ENCODE assay signal across 23 mouse cellular contexts in genomic region chr6:125773256-125773655, GRCm38 (mm10).
DNase-seq lines count a peak whose midpoint lies in the region; ATAC-seq and TF ChIP-seq lines count a peak whose summit lies in the region.
"Had no signal": no experiment of that assay in that cellular context is flagged by ENCODE, and none has a peak within 500 bp of the region (broad histone marks: within the 10 kb centered on the region; RNA-seq: fewer than 3 reads in every experiment).

No protein-coding gene starts in this region.

- no peak overlapping the region for H3K9ac ChIP-seq in hindbrain, embryonic 11.5 days (ENCODE audit: low read depth, low read length)
- H3K9ac ChIP-seq: embryonic facial prominence, embryonic 15.5 days; heart, embryonic 15.5 days; hindbrain, embryonic 13.5 days had no signal

- intact Hi-C loops in heart, postnatal 10 days (cut with DNase I) = no loop called here

- H3K4me3 ChIP-seq in hindbrain, embryonic 11.5 days (ENCODE audit: low read depth, low read length) = no peak overlapping the region
- no peak overlapping the region for H3K4me3 ChIP-seq in hindbrain, embryonic 10.5 days
- no peak overlapping the region for H3K4me3 ChIP-seq in cerebellum, adult 2 months (replicated peaks; ENCODE audit: insufficient read depth, low read depth, low read length)
- H3K4me3 ChIP-seq: embryonic facial prominence, embryonic 15.5 days; erythroblast, embryonic 14.5 days; forebrain, embryonic 10.5 days; heart, adult 2 months; heart, embryonic 15.5 days; hindbrain, embryonic 13.5 days had no signal

- H3K4me2 ChIP-seq in hindbrain, embryonic 11.5 days (replicated peaks; ENCODE audit: low read depth, low read length) = no peak overlapping the region
- H3K4me2 ChIP-seq: embryonic facial prominence, embryonic 15.5 days; heart, embryonic 11.5 days; heart, embryonic 15.5 days; hindbrain, embryonic 13.5 days had no signal

- H3K36me3 ChIP-seq in hindbrain, embryonic 11.5 days (ENCODE audit: control insufficient read depth, insufficient read depth, low read length) = no peaks in the 10 kb centered on the region
- H3K36me3 ChIP-seq in hindbrain, embryonic 10.5 days = no peaks in the 10 kb centered on the region
- H3K36me3 ChIP-seq: embryonic facial prominence, embryonic 15.5 days; forebrain, embryonic 10.5 days; heart, embryonic 15.5 days; hindbrain, embryonic 13.5 days had no signal

- H3K27me3 ChIP-seq in hindbrain, embryonic 11.5 days (ENCODE audit: control insufficient read depth, insufficient read depth, low read length) = no peaks in the 10 kb centered on the region
- H3K27me3 ChIP-seq in hindbrain, embryonic 10.5 days (ENCODE audit: insufficient read depth, poor library complexity, severe bottlenecking) = no peaks in the 10 kb centered on the region
- H3K27me3 ChIP-seq in cerebellum, adult 2 months (ENCODE audit: control insufficient read depth, insufficient read depth, low read length) = no peaks in the 10 kb centered on the region
- H3K27me3 ChIP-seq: embryonic facial prominence, embryonic 15.5 days; heart, embryonic 15.5 days; hindbrain, embryonic 13.5 days had no signal

- ATAC-seq in hindbrain, embryonic 11.5 days (ENCODE audit: low FRiP score) = no peak
- ATAC-seq: forebrain, embryonic 14.5 days; hindbrain, postnatal 0 days had no signal

- no peak for TF ChIP-seq POLR2A in cerebellum, adult 2 months (IDR thresholded peaks at IDR 0.05; ENCODE audit: borderline replicate concordance, insufficient read depth, low read length)

- WGBS in hindbrain, embryonic 11.5 days = 40% methylated on average over 5 of the region's 5 CpGs
- WGBS in hindbrain, embryonic 10.5 days = 52% methylated on average over 5 of the region's 5 CpGs
- 49% methylated on average over 5 of the region's 5 CpGs for WGBS in cerebellum, adult 2 months

- no peaks in the 10 kb centered on the region for H3K4me1 ChIP-seq in hindbrain, embryonic 11.5 days (replicated peaks; ENCODE audit: control insufficient read depth, insufficient read depth, low read length)
- no peaks in the 10 kb centered on the region for H3K4me1 ChIP-seq in hindbrain, embryonic 10.5 days (replicated peaks)
- H3K4me1 ChIP-seq in cerebellum, adult 2 months (ENCODE audit: control insufficient read depth, insufficient read depth, low read length) = no peaks in the 10 kb centered on the region
- H3K4me1 ChIP-seq: heart, embryonic 15.5 days; hindbrain, embryonic 13.5 days had no signal

- no peak overlapping the region for H3K27ac ChIP-seq in hindbrain, embryonic 11.5 days (ENCODE audit: low read depth, low read length)
- no peak overlapping the region for H3K27ac ChIP-seq in hindbrain, embryonic 10.5 days
- no peak overlapping the region for H3K27ac ChIP-seq in cerebellum, adult 2 months (ENCODE audit: insufficient read depth, low read length)
- H3K27ac ChIP-seq: embryonic facial prominence, embryonic 15.5 days; forebrain, embryonic 10.5 days; heart, adult 2 months; heart, embryonic 15.5 days; hindbrain, embryonic 13.5 days; hindbrain, postnatal 0 days had no signal

- peak; percentile 8 for DNase-seq in hindbrain, embryonic 11.5 days (ENCODE audit: low spot score)
- no peak for DNase-seq in hindbrain, embryonic 10.5 days (ENCODE audit: low spot score)
- peak; percentile 15 to 46 for DNase-seq in kidney, postnatal 36 days
- DNase-seq in kidney, postnatal 4 days = no peak
- DNase-seq in embryo, embryonic 10 days (ENCODE audit: low spot score) = peak; percentile 47
- DNase-seq in mesoderm, embryonic 11.5 days (ENCODE audit: low read depth, low spot score) = peak; percentile 57
- DNase-seq in cerebellum, adult 2 months = no peak
- DNase-seq in heart, postnatal 10 days = no peak
- DNase-seq: adrenal gland, adult 8-10 months; cerebellum, adult 11-12 months; cerebellum, adult 9-11 months; cerebellum, postnatal 36 days; gastrocnemius, postnatal 10 days; heart, adult 2 months; kidney, adult 11 months had no signal

- no peaks in the 10 kb centered on the region for H3K9me3 ChIP-seq in hindbrain, embryonic 11.5 days (ENCODE audit: control insufficient read depth, low read length)
- H3K9me3 ChIP-seq in hindbrain, embryonic 10.5 days = no peaks in the 10 kb centered on the region
- H3K9me3 ChIP-seq: embryonic facial prominence, embryonic 15.5 days; forebrain, embryonic 10.5 days; heart, embryonic 15.5 days; hindbrain, embryonic 13.5 days had no signal

- no peak for TF ChIP-seq CTCF in cerebellum, adult 2 months (IDR thresholded peaks at IDR 0.05; ENCODE audit: borderline replicate concordance, insufficient read depth, low read depth, low read length)

Comparison
In these comparisons a context has a peak if more than half of its experiments do, and no peak if none do; other contexts are left out.
1. DNase-seq: peak in hindbrain, embryonic 11.5 days (single experiment), kidney, postnatal 36 days (2 of 2), embryo, embryonic 10 days (single experiment) and mesoderm, embryonic 11.5 days (single experiment); none in hindbrain, embryonic 10.5 days (single experiment), kidney, postnatal 4 days (0 of 2), cerebellum, adult 2 months (0 of 2) and heart, postnatal 10 days (0 of 2).